Mouse (Mus musculus) natural killer cell, adult 2 months (primary cell): Measurements from ENCODE around the gene Vps72.
A peak's percentile ranks its signal among the peaks of the same experiment; 100 is the strongest.
"Not testable (repeated sequence)": the region's sequence is repeated elsewhere in the genome, so short reads cannot be mapped to it uniquely, and the experiment has no call there.

Experiments used
- DNase-seq, 2 experiments: peaks; one replicate each; pipeline ENCODE4 v3.0.0; 2022; ENCODE audit warnings: low spot score in 2 of 2

The Vps72 gene

DNA sequence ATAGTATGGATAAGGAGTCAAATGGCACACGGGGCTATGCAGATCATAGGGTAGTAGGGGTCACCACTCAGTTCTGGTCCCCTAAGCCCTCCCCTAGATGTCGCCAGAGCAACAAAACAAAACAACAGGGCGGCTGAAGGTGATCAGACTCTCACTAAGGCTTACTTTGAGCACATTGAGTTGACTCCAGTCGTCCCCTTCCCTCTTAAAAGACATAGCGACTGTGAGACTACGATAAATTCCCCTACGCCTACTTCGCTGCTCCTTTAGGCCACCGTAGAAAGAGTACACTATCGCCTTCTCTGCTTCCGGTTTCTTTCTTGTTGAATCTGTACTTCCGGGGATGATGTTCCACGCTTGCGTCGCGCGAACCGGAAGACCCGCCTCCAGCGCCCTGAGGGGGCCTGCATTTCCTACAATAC lies 22.9 kb downstream of the Vps72 start, which contains the start of the genes Scnm1 and Lysmd1:
Gene Scnm1, minus strand, starts transcription at position 332 of the 422 bp plus-strand sequence.
Gene Lysmd1, plus strand, starts transcription at position 409 of the 422 bp plus-strand sequence.
- DNase-seq = peak; percentile 87 to 91

DNA sequence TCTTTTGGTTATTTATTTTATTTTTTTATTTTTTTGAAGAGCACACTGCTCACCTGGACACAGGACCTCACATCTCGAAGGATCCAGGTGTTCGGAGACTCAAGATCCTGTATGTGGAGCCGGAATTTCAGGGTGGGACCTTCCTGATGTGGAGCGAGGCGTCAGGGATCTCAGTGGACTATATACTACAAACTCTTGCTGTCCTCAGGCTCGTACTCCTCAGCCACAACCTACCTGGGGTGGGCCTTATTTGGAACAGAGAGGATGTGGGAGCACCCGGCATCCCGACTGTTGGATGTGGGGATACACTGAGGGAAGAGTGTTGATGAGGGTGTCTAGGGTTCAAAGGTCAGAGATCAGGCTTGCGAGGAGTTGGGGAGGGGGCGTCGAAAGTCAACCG lies 23.3 kb downstream of the Vps72 start:
- DNase-seq = not testable (repeated sequence)

DNA sequence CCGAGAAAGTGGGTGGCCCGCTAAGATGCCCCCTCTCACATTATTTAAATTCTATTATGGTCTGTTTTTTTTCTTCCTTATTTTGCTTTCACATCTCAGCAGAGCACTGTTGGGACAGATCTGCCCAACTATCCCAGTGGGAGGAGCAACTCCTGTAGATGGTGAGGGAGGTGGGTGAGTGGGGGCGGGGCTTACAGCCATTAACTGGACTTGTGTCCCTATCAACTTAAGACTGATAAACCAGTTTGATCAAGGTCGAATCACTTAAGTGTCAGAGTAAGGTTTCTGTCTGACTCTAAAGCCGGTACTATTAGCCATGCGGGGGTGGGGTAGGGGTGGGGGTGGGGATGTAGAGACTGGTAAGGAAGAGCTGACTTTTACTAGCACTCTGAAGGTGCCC lies 24.2 kb downstream of the Vps72 start:
- peak in 1 of 2 experiments; percentile 16 for DNase-seq

DNA sequence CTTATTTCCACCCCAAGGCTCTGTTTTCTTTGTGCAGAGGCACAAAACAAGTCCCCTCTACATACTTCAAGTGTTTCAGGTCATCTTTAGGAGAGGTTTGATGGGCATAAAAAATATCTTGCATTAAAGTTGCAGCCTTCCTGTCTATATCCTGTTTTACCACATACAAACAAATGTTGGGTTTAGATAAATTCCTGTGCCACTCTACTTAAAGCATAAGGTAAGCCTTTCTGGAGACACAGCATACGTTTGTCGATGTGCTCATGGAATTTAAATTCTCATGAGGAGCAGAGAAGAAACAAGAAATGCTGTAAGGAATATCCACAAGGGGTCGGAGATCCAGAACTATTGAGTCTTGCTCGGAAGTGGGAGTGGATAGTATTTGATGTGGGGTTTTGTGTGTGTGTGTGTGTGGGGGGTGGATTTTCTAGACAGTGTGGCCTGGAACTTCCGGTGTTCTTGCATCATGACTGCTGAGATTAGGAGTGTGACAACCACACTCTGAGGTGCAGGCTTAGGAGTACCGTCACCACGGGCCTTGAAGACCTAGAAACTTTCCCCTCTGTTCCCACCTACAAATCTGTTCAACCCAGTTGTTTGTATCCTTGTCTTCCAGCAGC lies 24.7 kb downstream of the Vps72 start:
- DNase-seq = peak; percentile 74 to 78

DNA sequence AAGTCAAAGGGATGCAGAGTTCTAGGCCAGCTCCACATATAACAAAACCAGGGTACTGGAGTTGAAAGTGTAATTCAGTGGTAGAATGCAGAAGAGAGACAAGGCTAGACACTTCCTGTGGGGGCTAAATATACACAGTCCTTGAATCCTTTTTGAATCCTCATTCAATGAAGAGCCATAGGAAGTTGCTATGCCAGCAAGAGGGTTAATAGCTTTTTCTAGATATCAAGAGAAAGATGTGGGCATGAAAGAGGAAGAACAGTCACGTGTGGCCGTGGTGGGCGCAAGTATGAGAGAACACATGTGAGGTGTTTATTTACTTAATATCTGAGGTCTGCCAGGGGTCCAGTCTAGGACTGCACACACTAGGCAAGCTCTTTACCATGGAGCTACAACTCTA lies 25.5 kb downstream of the Vps72 start:
- peak in 1 of 2 experiments; percentile 53 for DNase-seq

DNA sequence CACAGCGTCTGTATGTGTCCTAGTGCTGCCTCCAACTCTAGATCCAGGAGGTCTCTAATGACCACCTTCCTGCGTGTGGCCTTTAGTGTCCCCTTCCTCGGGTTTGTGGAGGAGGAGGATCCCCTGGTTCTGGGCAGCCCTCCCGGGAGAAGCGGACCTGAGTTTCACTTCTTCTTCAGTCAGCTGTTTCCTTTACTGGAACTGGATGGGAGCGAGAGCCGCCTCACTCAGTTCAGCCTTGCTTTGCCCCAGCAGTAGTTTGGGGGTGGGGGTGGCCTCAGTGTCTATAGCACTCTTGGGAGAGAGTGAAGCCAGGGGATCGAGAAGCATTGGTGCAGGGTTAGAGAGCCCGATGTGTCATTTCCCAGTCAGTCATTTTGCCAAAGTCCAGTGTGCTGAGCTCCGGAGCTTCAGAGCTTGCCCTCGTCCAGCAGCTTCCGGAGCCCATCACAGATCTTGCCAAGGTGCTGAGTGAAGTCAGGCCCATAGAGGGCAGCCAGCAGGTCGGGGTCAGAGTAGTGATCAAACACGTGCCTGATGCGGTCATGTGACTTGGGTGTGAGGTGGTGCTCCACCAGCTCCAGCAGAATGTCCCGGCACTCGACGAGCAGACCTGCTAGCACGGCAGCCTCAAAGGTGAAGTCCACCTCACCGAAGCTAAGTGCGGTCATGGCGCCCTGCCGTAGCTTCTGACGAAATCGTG lies 28.9 kb downstream of the Vps72 start:
- DNase-seq = no peak

DNA sequence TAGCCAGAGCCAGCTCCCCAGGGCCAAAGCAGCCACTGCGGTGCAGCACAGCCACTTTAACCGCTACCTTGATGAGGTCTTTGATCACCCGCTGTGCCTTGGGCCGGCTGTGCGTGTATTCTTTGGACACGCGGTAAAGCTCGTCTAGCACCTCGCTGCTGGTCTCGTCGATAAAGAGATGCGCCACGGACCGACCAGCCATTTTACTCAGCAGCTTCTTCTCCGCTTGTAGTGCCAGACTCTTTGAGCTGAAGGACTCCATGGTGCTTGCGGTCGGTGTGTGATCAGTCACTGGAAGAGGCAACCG lies 29.4 kb downstream of the Vps72 start:
- DNase-seq = peak in 1 of 2 experiments; percentile 34

DNA sequence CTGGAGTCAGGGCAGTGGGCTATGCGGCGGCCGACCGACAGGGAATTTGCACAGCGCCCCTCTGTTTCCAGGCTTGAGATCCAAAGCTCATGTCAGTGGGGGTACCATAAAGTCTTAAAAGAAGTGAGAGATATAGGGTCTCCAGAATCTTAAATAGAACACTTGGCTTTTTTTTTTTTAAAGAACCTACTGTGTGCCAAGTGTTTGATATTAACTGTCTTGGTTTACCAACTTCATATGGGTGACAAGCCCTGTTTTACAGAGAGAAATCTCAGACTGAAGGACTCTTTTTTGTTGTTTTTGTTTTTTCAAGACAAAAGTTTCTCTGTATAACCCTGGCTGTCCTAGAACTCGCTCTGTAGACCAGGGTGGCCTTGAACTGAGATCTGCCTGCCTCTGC lies 30.0 kb downstream of the Vps72 start:
- no peak for DNase-seq

DNA sequence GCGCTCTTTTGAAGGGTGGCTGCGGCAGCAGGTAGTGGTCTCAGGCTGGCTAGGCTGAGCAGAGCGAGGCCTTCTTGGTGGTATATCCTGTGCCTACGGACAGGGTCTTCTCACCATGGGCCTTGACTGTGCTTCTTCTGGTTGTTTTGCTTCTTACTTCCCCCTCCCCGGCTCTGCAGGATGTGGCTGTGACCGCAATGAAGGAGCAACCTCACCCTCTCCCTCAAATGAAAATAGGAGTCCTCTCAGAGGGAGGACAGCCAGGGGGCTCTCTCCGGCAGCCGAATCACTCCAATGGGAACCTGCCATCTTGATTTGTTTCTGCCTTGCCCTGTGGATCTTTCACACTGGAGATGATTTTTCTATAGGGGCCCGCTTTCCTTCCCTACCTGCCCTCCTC lies 30.7 kb downstream of the Vps72 start:
- DNase-seq = peak; percentile 65 to 75

DNA sequence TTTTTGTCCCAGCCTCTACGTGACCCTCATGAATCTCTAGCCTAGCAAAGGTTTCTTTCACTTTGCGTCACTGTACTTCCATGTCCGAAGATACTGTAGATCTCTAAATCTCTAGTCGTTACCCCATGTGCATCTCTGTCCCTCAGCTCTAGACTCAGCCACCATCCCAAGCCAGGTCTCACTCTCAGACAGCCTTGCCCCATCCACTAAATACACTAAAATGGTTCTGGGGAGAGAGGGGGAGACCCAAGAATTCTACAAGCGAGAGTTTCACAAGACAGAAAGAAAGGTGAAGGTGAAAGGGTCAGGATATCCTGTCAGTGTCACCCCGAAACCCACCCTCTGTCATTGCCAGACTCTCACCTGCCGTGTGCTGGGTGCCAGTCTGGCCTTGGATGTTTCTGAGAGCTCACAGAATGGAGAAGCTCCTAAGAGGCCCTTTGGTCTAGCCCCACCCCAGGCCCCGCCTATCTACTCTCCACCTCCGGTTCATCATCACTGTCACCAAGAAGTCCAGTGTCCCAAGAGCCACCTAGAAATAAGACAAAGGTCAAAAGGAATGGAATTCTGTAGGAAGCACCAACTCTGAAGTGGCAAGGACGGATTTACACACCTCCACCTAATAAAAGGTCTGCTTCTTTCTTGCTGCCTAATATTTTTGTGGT lies 31.3 kb downstream of the Vps72 start, which contains the start of gene Tnfaip8l2:
Gene Tnfaip8l2, minus strand, starts transcription at position 409 of the 665 bp plus-strand sequence.
- peak; percentile 60 to 67 for DNase-seq

DNA sequence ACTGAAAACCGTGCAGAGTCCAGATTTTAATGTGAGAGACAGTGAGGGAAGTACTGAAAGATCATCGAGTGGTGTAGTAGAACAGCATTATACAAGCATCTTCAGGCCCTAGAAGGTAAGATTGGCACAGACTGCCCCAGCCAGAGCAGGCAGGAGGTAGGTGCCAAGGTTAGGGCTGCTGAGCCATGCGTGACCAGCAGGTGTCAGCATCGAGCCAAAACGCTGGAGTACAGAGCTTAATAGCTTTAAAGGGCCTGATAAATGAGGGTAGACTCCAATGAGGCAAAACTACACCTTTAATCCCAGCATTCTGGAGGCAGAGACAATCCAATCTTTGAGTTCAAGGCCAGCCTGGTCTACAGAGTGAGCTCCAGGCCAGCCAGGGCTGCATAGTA lies 31.8 kb downstream of the Vps72 start:
- DNase-seq = peak; percentile 84 to 90

DNA sequence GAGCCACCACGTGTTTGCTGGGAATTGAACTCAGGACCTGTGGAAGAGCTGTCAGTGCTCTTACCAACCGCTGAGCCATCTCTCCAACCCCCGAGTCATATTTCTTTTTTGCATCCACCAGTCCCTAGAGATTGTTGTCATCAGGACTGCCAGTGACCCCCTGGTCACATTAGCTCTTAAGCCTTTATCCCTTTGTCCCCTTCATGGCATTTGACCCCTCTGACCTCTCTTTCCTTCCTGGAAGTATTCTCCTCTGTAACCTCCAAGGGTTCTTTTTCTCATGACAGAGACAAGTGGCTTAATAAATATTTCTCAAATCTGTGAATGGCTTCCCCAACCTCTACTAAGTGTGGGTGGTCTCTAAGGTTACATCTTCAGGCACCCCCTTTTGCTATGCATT lies 37.1 kb downstream of the Vps72 start:
- no peak for DNase-seq

DNA sequence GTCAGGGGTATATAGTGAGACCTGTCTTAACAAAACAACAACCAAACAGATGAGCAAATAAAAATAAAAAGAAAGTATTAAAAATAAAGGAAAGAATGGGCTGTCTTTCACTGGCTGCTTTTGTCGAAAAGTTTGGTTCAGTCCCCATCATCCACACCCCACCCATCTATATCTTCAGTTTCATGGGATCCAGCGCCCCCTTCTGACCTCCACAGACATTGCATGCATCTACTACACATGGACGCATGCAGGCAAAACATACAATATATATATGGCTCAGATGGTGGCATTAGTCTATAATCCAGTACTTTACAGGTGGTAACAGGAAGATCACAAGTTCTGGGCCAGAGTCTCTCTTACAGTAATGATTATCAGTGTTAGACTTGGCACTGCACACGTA lies 43.1 kb downstream of the Vps72 start:
- peak; percentile 63 to 78 for DNase-seq

DNA sequence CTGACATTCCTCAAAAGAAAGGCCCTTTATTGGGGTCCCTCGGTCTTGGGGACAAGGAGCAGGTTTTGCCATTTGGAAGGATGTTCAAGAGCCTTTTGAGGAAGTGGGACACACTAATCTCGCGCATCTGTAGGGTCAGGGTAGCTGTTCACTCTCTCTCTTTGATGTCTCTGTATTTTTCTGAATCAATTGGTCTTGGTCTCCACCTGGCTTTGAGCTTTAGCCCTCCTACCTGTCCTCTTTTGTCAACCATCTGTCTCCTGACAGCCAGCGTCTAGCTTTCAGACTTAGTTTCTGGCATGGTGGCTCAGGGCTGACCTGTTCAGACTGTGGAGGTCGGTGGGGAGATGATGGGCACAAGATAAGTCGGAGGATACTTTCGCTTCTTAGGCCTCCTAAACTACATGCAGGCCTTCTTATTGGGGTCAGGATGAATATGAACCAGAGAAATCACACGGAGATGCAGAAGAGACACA lies 48.7 kb downstream of the Vps72 start:
- no peak for DNase-seq

DNA sequence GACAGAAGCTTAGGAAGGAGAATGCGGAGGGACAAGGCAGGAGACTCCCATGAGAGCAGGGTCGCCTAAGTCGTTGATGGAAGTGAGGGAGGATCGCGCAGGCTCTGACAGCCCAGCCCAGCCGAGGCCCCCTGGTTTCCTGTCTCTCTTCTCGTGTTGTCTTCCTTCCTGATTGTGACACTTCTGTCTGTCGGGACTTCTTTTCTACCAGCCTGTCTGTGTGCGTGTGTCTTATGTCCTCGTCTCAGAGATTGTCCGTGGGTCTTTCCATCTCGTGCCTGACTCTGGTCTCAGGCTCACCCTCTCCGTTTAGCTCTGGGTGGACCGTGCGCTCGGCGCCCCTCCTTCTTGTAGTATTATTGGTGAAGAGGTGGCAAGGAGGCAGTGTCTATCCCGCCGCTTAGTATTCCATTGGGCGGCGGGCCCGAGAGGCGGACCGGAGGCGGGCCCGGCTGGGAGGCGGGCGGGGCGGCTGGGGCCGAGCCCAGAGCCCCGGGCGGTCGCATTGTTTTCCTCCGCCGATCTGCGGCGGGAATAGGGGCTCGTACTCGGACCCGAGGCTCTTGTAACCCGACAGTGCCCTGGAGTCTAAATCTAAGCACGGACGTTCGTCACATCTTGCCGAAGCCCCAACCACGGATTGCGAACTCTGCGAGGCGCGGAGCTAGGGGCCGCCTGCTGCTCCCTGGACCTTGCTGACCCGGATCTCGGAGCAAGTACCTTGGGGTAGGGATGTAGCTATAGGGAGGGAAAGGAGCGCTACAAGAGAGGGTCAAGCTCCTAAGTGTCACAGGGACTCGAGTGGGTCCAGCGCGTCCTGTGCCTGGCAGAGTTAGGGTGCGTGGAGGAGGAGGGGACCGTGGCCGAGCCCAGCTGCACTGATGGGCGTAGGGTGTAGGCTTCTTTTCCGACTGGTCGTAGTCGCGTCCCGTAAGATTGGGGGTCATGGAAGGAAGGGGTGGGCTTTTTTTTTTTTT lies 49.5 kb downstream of the Vps72 start, which contains the start of gene Sema6c:
Gene Sema6c, plus strand, starts transcription at position 471 of the 977 bp plus-strand sequence.
- DNase-seq = peak; percentile 76 to 77

DNA sequence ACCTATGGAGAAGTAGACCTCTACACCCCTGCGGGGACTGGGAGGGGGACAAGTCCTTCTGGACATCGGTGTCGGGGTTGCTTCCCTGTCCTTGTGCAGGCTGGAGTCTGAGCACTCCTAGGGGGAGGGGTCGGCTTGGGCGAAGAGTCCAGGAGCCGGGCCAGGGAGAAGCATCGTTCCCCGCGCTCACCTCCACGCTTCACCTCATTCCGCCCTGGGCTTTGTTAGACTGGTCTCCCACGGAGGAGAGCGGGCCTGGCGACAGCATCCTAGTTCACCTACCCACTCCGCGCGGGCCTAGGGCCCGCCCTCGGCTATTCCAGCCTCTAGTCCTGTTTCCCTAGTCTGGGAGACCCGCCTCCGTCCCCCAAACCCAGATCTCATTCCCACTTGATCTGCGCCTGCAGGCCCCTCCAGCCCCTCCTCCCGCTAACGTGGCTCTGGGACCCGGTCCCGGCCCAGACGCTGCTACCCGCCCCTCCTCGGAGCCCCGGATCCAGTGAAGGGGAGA lies 50.3 kb downstream of the Vps72 start:
- DNase-seq = no peak

DNA sequence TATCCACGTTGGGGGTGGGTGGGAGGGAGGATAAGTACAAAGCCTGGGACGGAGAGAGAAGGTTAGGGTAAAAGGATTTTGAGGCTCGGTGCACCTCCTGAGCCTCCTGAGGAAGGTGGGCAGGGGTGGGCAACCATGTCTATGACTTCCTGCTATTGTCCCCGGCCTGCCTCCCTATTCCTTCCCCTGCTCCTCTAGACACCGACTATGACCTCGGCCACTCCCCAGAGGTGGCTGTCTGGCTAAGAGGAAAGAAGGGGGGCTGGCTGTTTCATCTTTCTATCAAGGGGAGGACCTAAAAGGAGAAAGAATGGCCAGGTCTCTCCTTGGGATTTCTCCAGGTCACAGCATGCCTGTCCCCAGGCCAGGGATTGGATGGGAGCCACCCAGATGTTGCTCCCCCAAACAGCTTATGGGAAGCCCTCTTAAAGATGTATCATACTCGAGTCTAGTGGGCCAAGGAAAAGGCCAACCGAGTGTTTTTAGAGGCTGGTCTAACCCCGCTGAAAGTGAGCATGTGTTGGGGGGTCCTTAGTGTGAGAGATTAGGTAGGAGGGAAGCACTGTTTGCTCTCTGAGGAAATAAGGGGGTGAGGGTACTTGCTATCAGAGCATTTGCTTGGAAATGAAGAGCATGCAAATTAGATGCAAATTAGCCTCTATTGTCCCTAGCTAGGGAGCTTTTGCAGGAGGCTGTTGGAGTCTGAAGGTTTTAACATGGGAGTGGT lies 51.0 kb downstream of the Vps72 start:
- DNase-seq = no peak

DNA sequence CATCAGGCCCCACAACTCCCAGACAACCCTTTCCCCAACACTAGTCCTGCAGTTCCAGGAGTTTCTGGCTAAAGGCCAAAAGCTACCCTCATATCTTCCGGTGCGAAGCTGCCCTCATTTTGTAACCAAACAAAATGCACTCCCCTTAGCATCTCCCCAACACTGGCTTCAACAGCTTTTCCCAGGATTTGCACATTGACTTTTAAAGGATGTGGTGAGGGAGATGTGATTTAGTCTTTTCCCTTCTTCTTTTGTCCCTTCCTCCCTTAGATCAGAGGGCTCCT lies 51.5 kb downstream of the Vps72 start:
- no peak for DNase-seq

DNA sequence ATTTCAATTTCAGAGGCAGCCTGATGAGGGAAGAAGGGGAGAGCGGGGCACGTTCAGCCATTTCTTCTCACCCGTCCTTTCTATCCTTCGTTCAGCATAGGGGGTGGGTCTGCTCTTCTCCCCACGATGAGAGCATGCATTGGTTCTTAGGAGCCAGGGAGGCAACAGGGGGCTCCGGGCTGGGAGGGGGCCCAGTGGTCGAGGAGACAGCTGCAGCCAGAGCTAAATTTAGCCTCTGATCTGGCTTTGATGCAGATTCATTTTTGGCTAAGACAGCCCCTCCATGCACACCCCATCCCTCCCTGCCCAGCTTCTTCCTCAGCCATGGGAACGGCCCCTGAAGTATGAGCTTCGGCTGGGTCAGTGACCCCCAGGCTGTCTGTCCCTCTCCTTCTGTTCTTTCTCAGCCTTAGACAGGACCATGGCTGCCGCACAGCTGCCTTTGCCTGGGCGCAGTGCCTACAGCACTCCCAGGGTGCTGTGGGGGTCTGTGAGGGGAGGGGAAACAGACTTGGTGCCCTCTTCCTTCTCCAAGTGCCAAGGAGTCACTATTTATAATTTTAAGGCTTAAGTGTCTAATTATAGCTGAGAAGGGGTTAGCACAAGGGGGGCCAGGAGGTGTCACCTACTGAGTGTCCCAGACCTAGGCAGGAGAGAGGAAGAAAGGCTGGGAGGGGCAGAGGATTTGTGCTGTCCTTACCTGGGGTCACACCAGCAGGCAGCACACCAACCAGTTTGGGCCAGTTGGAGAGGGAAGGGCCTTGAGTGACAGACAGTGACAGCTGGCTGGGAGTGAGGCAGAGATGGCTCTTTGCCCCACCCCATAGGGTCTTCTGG lies 52.8 kb downstream of the Vps72 start:
- DNase-seq = no peak

DNA sequence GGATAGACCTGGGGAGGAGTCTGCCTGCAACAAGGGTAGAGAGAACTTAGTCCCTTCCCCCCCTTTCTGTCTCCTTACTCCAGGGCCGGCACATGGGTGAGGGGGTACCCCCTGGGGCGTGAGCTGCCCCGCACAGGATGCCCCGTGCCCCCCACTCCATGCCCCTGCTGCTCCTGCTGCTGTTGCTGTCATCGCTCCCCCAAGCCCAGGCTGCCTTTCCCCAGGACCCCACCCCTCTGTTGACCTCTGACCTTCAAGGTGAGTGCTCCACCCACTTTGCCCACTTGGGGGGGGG lies 53.4 kb downstream of the Vps72 start:
- DNase-seq = no peak
